Mouse (Mus musculus) retina, embryonic 14.5 days (tissue): ENCODE data around the gene Gopc.

Experiments used
- DNase-seq: peaks from one replicate; pipeline ENCODE4 v3.0.0-alpha.2; 2015; ENCODE audit warnings: low spot score

Gene Gopc

DNA sequence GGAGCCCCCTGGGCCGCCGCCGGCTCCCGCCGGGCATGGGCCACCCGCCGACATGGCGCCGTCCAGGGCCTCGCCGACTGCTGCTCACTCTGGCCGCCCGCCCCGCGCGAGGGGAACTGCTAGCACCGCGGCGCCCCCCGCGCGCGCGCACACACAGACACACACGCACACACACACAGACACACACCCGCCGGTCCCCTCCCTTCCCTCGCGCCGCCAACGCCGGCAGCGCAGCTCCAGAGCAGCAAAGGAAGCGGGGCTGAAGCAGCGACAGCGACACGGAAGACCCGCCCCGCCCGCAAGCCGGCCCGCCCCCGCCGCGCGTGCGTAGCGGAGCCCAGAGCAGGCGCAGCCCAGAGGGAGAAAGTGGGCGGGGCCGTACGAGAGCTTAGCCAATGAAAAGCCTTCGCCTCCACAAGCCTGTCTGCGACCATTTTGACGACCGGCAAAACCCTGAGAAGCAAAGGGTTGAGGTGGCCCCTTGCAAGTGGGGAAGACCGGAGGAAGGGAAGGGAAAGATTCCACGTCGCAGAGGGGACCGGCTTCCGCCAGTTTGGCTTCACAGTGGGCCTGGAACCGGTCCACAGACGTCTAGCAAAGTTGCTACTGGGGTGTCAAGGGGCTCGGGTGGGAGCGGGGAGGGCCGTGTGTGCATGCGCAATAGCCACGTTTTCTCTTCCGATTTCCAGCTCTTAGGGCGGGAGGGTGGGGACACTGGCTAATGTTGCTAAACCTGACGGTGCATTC is at the start of gene Gopc:
Gene Gopc (minus strand): TSS at position 280 of the 747 bp plus-strand sequence.
- DNase-seq, result peak; percentile 99

DNA sequence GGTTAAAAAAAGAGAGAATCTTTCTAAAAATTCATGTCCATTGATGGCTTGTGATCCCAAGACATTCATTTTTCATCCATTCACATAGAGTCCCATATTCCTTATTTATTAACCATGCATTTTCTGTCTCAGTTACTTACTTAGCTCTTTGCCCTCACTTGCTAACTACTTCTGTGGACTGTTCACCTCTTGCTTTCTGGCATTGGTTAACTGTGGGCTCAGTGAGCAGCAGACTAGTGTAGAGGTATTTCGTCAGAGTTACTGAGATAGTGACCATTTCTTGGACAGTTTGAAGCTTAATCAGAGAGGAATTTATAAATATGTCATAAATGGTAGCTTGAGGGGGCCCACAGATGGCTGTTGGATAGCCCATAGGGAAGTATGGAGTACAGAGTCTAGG is 49.0 kb upstream of the Gopc start:
- DNase-seq, result no peak

DNA sequence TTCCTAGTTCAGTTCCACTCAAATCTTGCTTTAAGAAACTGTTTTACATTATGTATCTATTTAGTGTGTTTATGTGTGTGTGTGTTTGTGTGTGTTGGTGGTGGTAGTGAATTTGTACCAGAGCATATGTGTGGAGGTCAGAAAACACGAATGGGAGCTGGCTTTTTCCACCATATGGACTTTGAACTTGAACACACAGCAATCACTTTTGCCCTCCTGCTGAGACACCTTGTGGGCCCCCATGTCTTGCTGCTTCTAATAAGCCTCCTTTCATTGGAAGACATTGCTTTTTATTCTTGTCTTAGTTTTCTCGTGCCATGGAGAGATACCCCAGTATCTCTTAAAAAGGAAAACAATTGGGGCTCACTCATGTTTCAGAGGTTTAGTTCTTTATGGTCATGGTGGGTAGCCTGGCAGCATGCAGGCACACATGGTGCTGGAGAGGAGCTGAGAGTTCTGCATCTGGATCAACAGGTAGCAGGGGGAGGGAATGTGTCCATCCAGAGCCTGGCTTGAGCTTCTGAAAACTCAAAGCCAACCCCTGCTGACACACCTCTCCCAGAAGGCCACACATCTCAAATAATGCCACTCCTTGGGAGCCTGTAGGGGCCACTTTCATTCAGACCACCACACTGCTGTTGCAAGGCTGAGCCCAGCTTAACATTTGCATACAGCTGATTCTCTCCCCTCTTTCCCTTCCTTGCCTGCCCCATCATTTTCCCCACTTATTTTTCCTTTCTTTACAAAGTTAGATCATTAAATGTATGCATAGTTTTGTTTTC is 45.9 kb upstream of the Gopc start:
- no peak for DNase-seq

DNA sequence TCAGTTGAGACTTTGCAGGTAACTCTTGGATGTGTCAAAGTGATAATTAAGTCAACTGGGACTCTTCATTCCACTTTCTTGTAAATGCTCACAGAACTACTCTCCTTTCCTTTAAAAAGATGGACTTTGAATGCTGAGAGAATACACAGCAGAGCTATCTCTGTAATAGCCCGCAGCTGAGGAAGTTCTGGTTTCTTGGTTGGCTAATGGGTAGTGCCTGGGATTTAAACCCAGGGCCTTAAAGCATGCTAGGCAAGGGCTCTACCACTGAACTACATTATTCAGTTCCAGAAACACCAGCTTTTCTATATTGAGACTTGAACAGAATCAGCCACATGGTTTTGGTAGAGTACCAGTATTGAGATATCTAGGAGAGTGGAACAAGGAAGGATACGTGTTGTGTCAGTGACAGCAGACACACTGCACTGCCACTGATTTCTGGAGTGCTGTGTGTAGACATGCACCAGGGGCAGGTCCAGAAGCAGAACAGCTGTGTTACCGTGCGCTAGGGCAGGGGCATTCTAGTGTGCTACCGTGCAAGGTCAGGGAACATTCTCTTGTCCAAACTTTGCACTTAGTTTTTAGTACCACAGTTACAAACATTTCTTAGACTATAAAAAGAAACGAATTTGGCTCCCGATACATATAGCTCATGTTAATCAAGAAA is 44.5 kb upstream of the Gopc start:
- DNase-seq, result no peak

DNA sequence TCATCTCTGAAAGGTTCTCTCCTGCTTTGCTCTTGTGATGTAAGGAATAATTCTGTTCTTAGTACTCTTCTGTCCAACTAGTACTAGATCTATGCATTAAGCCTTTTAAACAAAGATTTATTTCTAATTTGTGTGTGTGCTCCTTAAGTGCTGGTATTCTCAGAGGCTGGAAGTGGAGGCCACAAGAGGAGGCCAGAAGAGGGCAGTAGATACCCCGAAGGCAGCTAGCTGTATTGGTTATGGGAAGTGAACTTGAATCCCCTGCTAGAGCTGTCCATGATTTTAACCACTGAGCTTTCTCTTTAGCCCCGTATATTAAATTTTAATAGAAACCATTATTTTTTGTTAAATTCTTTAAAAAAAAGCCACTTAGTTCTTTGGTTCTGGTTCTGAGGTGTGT is 41.2 kb upstream of the Gopc start:
- peak; percentile 16 for DNase-seq

DNA sequence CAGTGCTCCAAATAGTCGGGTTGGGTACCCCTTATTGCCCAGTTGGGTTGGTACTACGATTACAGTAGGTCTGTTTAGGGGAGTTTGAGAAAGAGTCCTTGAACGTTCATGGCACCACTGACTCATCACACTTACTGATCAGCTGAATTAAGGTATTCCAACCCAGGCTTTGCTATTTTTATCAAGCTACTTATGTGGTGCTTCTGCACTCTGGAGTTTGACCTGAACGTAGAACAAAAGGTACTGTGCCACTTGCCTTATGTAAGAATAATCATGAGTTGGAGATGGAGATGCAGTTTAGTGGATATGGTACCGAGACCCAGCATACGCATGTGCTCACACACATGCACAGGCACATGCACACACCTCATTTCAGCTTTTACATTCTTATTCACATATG is 39.8 kb upstream of the Gopc start:
- DNase-seq, result no peak

DNA sequence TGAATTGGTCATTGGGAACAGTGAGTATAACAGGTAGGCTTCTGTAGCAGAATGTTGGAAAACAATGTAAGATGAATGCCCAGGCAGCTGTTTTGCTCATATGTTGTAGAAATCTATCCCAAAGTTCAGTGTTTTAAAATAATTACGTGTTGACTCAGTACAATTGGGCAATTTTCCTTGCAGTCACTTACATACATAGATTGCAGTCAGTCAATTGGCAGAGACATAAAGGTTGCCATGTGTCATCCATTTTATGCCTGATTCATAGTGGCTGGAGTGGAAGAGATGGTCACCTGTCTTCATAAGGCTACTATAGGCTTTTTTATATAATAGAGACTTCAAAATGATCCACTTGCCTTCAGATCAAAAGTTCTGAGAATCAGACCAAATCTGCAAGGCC is 38.6 kb upstream of the Gopc start:
- no peak for DNase-seq

DNA sequence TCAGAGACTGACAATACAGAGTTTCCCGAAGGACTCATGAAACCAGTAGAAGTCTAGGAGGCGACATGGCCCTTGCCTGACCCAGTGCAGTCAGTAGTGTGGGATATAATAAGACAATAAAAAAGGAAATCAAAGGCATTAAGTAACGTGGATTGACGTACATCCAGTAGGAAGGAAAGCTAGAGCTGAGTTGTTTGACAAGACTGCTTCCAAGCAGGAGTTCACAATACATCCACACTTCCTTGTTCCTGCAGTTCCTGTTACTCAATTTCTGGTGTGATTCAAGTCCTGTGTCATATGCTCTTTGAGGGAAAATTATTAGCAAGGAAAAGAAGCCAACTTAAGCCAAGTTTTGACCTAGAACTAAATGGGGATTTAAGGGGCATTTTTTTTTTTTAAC is 37.5 kb upstream of the Gopc start:
- no peak for DNase-seq

DNA sequence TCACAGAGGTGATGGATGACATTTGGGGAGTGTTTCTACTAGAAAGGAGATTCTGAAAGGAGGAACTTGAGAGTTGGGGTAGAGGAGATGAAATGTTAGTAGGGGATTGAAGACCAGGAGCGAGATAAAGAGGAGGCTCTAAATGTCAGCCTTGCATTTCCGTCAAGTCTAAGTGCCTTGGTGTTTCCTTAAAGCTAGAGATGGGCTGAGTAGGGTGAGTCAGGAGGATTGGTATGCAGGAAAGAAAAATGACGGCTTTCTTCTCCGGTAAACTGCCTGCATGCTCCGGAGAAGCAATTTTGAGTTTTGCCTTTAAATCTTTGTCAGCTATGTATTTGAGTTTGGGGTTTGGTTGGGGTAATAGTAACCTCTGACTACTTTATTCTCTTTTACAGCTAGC is 37.0 kb upstream of the Gopc start:
- DNase-seq, result no peak

DNA sequence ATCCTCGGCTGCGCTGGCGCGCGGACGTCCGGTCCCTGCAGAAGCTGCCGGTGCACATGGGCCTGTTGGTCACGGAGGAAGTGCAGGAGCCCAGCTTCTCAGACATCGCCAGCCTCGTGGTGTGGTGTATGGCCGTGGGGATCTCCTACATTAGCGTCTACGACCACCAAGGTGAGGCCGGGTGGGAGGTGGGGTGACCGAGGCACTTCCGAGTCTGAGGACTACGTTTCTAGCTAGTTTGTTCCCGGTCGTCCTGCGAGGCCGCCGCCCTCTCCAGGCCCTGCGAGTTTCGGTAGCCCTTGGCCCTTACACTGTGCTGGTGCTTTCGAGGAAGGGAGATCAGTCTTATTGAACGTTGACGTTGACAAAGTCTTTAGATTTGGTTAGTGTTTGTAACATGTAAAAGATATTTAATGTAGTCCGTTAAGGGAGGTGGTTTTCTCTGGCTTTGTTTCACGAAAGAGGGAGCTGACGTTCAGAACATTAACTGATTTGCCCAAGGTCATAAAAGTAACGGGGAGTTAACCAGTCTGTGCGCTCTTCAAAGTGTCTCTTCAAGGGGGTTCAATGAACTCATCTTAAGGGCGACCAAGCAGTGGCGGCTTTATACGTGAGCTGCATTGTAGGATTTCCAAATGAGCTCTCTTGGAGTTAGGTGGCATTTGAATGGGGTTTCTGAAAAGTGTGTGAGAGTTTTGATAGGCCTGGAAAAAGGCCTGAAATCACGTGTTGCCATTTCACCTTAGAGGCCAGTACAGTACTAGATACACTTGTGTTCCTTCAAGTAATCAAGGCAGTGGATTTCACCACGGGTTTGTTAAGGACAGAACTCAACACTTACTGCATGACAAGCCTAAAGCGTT is 36.3 kb upstream of the Gopc start:
- DNase-seq, result peak; percentile 52

DNA sequence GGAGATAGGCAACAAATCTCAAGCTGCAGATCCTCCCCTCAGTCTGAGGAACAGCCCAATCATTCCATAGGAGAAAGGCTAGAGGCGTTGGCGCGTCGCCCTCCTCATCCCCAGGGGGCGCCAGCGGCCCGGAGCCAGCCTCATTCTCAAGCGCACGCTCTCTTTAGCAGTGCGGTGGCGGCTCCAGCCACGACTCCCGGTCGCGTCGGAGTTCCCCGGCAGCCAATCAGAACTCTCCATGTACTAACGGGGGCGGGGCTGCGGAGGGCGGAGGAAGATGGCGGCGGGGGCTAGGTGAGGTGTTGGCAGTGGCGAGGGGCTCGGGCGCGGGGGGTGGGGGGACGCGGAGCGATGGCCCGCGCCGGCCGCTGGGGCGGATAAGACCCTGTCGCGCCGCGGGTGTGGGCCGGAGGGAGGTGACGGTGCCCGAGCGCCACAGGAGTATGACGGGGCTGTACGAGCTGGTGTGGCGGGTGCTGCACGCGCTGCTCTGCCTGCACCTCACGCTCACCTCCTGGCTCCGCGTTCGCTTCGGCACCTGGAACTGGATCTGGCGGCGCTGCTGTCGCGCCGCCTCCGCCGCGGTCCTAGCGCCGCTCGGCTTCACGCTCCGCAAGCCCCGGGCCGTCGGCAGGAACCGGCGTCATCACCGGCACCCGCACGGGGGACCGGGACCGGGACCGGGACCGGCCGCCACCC is 35.5 kb upstream of the Gopc start, which contains the start of gene Nus1:
Gene Nus1 (plus strand): TSS at position 249 of the 699 bp plus-strand sequence.
- peak; percentile 99 for DNase-seq

DNA sequence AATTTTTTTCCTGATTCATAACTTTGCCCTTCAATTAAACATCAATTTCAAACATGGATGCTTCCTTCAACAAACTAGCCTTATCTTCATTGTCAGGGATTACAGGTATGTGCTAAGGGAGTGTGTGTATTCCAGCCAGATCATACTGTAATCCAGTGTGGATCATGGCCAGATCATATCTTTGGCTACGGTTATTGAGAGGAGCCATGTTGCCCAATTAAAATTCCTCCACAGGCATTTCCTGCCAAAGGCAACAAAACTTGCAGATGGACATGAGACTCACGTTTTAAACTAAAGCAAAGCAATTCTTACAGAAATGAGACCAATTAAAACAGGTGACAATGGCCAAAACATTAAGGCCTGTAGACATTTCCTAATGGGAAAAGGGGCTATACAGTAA is 34.5 kb upstream of the Gopc start:
- DNase-seq, result no peak

DNA sequence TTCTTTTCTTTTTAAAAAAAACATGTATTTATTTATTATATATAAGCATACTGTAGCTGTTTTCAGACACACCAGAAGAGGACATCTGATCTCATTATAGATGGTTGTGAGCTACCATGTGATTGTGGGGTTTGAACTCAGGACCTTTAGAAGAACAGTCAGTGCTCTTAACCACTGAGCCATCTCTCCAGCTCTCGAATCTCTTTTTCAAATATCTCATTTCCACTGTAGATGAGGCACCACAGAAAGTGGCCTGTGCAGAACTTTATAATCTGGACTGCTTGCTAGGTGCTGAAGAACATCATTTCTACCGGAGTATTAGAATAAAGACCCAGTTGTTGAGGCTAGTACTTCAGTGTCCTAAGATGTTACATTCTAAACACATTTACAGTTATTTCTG is 33.1 kb upstream of the Gopc start:
- DNase-seq, result no peak

DNA sequence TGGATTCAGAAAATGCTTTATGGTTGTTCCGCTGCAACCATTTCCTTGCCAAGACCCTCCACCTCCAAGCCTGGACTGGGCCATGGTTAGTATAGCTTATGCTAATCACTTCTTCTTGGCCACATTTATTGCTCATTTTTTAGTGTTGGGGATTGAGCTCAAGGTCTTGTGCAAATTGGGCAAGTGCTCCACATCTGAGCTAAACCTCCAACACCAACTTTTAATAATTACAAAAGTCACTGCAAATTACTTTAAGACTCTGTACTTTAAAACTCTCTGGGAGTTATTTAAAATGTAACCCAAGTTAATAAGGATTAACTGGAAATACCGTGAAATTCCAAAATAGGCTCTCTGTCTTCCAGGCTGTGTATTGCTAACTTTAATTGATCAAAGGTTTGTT is 25.6 kb upstream of the Gopc start:
- no peak for DNase-seq

DNA sequence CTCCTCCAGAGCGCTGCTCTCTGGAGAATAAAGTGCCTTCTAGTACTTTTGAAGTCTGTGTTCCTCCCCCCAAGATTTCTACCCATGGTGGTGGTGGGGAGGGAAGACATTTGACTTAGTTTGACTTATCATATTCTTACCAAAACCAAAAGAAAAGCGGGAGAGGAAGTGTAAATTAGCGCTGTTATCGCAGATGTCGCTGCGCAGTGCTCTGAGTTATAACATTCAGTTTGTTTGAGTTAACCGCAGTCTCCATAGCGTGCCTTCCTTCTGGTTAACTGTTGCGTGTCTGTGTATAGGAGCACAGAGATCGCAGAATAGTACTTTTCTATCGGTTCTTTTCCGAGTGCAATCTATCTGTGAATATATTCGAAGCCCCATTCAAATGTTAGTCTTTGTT is 23.2 kb upstream of the Gopc start:
- no peak for DNase-seq

DNA sequence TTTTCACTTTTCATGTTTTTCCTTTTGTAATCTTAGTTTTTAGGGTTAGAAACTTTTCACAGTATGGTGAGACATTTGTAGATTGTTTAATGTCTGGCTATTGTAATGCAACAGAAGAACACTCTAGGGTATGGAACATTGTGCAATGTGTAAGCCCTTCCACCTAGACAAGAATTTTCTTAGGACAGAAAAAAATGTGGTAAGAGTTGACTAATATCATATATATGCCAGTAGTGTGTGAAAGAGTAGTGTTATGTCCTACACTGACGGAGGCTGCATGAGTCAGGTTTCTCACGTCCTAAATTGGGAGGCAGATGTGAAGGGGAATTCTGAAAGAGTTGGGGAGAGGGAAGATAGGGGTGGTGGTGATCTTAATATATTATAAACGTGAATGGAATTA is 17.8 kb upstream of the Gopc start:
- DNase-seq, result no peak

DNA sequence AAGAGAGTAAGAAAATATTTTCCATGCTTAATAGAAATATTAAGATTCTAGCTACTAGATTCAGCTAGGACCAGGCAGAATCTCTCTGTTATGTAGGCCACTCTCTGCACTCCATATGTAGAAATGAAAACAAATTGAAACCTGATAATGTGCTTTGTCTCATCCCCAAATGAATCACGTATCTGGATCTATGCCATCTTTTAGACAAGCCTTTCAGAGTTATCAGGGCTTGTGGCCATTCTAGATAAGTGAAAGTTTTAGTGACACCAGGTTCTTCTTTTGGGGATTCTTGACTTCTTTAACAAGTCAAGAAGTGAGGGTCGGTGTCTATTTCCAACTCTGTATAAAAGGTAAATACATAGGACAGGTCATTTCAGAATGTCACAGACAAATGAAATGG is 16.8 kb upstream of the Gopc start:
- no peak for DNase-seq

DNA sequence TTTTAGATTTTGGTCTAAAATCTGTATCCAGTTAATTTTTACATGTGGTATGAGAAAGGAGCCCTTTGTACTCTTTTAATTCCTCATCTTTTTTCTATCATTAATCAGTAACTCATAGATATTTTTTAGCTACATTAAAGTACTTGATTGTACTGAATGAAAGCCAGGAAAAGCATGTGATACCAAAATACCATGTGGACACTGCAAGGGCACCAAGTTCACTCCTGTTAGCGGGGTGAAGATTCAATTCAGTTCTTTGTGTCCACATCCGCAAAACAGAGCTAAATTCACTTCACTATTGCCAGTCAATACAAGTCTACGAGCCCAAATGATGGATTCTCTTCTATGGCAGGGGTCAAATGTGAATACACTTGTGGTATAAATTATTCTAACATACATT is 14.7 kb upstream of the Gopc start:
- no peak for DNase-seq

DNA sequence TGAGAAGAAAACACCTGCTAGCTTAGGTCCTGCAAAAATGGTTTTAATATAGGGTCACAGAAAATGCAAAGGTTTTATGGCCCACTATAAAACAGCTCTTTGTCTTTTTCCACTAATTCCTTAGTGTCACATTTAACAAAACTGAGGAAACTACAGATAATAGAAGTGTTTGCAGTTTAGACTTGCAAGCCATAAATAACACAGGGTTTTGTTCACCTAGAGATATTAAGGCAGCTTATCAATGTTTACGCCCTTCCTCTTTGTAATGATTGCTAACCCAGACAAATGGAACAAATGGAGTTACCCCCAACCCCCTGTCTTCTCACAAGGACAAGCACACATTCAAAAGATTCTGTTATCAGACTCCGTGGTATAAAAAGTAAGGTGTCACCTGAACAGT is 9.3 kb upstream of the Gopc start:
- DNase-seq, result no peak

DNA sequence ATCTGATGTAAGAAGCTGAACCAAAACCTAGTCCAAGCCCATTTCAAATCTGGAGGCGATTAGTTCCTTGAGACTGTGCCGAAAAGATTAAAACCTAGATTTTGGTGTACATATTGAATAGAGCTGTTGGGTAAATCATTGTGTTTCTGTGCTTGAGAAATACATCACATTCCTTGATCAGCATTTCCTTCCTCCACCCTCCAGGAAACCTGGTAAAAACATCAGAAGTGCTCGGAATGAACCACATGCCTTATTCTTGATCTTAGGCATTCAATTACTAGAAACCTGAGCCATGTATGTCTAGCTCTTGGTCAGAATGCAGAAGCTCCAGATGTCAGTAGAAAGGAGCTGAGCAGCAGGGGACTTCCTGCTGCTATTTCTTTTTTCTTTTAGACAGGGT is 7.5 kb upstream of the Gopc start:
- DNase-seq, result no peak

DNA sequence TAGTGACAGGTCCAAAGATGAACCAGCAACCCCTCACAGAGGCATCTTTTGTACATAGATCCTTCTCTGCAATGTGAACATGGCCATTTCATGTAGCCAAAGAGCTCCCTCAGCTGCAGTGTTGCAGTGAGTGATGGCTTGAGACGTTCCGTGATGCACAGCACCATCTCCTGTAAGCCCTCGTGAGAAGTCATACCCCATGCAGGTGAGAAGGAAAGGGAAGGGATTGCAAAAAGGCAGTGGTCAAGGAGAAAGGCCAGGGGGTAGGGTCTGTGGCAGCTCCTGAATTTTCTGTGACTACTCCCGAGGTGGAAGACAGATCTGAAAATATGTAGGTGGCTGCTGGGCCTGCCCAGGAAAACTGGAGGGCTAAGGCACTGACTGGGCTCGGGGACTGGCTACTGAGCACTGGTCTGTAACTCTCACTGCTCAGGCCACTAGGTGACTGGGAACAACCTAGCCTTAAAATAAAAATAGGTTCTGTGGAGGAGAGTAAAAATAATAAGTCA is 7.1 kb upstream of the Gopc start, which contains the start of gene Nepn:
Gene Nepn (plus strand): TSS at position 51 of the 509 bp plus-strand sequence.
- no peak for DNase-seq
